Mouse (Mus musculus) MEL (cell line): Measurements from ENCODE around the gene Dnaic1.

Experiments
- GATA1 ChIP-seq: IDR thresholded peaks from 2 replicates; pipeline ENCODE4 v1.6.1; 2011; ENCODE audit warnings: low read depth, low read length, improper control_type of control experiment
- POLR2A ChIP-seq, 2 experiments: IDR thresholded peaks; 2 replicates each; pipeline ENCODE4 v1.6.1; 2011 to 2012; ENCODE audit warnings: low read length in 2 of 2, mild to moderate bottlenecking in 2 of 2, control low read depth in 1 of 2, improper control_type of control experiment in 1 of 2, low read depth in 1 of 2, moderate library complexity in 1 of 2; ENCODE audit not compliant: control insufficient read depth in 1 of 2, insufficient read depth in 1 of 2, poor library complexity in 1 of 2

- no peak for TF ChIP-seq POLR2A (IDR thresholded peaks at IDR 0.05; ENCODE audit: control insufficient read depth in 1 of 2, insufficient read depth in 1 of 2, low read depth in 1 of 2, low read length in 2 of 2, poor library complexity in 1 of 2)
- TF ChIP-seq GATA1 = no peak
These were observed 106.9 kb downstream of the Dnaic1 start for GRCm38 (mm10) chr4:41676248-41677005.
